Mouse (Mus musculus) right cerebral cortex, adult 2 months (tissue): Measurements from ENCODE around the gene Srgap2.
A peak's percentile ranks its signal among the peaks of the same experiment; 100 is the strongest.
"Not testable (repeated sequence)": the region's sequence is repeated elsewhere in the genome, so short reads cannot be mapped to it uniquely, and the experiment has no call there.

Experiments used
- DNase-seq, 2 experiments: peaks; one replicate each; pipeline ENCODE4 v3.0.0; 2021 to 2022; ENCODE audit warnings: low spot score in 2 of 2

Gene Srgap2

DNA sequence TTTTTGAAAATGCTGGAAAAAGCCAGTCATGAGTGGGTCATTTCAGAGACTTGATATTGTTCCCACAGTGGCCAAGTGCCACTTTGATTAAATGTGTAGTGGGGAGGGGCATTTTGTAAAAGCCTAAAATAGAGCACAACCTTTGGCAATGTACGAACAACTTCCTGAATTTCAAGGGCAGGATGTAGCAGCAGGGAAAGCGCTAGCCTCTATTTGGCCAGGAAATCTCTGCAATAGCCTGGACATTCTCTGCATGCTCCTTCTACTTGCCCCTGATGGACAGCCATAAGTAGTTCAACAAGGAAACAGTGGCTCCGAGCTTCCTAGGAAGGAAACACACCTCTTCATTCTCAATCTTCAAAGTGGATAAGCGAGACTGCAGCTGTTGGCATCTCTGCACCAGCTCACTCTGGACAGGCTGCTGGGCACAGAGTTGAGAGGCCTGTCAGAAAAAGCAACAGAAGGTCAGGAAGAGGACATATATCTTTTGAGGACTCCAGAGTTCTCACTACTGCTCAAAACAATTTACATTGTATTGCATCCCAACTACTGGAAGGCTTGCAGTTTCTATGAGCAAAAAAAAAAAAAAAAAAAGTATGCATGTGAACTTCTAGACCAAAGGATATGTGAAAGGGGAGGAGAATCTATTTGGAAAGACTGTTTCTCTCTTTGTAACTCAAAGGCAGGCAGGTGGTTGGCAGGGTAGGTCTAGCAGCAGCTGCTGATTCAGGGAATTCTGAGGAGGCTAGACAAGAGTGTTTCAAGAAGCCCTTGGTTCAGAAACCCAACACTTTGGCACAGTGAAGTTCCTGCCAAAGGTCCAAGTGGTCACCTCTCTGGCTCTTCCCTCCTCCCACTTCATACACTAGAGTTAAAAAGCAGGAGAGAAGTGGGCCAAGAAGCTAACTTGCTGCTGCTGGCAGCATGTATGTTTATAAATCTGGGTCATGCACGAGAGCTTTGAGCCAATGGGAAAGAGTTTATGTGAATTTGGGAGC is 181.4 kb downstream of the Srgap2 start:
- DNase-seq = no peak

DNA sequence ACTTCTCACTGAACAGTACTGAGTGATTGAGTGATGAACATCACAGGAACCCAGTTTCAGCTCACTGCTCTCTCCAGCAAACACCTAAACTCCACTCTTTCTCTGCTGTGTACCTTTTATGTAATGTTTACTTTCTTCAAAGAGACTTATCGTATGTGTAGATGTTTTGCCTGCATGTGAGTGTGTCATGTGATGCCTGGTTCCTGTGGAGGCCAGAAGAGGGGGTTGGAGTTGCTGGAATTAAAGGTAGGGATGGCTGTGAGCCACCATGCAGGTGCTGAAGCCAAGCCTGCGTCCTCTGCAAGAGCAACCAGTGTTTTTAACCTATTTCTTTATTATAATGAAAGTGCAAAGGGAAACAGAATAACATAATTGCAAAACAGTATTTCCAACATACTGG is 182.5 kb downstream of the Srgap2 start:
- DNase-seq = no peak

DNA sequence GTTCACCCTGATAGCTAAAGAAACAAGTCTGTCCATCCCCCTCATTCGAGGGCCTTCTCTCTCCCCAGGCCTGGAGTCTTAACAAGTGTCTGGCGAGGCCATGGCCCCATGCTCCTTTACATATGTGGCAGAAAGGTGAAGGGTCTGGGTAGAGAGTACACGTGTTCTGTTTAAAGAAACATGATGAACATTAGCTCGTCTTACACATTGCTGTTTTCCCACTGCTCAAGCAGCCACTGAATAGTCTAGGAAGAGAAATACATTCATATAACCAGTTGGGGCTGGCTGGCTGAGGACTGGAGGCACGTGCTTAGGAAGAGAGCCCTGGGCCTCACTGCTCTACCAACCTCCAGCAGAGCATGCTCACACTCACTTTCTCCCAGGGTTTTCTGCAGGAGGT is 191.1 kb downstream of the Srgap2 start:
- no peak for DNase-seq

DNA sequence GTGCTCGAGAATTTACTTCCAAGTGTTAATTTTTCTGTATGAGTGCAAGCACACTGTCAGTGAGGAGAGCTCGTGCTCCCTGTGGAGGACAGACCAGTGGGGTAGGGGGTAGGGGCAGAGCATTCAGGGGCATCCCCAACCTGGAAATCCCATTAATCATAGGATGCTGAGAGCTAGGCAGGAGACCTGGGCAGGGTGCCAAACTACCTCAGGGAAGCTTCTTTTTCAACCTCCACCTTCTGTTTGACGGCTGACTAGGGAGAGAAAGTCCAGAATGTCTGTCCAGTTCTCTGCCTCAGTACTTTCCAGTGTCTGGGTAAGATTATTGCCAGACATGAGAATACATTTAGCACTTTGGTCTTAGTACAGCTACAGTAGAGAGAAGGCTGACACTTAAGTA is 191.5 kb downstream of the Srgap2 start:
- DNase-seq = no peak

DNA sequence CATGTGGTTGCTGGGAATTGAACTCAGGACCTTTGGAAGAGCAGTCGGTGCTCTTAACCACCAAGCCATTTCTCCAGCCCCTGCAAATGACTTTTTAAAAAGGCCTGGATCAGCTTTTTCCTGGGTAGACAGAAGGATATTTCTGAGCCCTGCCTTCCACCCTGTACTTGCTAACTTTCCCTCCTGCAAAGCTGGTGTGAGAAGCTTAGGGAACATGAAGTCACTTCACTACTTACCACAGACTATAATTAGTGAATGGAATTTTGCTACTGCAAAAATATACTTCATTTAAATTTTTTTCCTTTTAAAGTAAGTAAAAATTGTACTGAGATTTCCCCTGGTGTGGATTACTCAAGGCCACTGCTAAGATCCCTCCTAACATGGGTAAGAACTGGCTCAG is 196.0 kb downstream of the Srgap2 start:
- DNase-seq = no peak

DNA sequence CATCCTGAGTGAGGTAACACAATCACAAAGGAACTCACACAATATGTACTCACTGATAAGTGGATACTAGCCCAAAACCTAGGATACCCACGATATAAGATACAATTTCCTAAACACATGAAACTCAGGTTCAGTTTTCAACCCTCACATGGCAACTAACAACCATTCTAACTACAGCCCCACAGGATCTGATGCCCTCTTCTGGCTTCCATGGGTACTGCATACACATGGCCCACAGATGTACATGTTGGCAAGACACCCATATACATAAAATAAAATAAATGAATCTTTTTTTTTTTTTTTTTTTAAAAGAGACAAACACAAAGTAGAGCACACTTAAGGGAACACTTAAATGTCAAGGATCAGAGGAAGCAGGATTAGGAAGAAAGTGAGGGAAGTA is 198.1 kb downstream of the Srgap2 start:
- DNase-seq = not testable (repeated sequence)

DNA sequence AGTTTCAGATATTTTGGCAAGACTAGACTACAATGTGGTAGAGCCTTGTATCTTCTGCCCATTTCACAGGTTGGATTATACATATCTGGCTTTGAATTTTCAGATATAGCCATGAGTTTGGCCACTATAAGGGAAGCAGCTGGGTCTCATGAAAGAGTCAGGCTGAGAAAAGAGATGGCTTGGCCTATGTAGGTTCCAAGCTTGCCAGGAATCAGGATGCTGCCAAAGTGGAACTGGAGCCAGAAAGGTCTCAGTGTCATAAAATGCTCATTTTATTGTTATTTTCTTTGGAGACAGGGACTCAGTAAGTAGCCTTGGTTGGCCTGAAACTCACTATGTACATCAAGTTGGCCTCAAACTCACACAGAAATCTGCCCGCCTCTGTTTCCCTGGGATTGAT is 200.0 kb downstream of the Srgap2 start:
- DNase-seq = no peak

DNA sequence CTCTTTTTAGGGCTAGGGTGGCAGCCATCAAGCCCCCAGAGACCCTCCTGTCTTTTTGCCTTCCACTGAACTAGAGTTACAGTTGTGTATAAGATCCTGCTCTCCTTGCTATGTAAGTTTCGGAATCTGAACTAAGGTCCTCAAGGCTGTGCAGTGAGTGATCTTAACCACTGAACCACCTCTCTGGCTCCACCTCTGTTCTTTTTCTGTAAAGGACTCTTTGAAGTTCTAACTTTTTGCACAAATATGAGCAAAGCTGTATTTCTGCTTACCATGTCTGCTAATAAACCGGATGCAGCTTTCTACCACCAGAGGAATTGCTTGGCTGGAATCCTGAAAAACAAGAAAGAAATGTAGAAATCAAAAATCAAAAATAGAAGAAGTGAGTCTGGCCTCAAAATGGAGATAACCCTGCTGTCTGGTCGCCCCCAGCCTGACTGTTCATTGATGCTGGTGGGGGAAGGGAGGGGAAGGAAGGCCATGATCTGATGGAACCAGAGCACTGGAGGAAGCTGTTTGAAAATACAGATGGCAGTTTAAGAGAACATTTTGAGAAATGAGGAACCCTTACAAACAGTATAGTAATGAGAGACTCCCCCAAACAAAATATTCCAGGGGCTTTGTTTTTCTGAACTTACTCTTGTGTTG is 202.2 kb downstream of the Srgap2 start:
- DNase-seq = no peak

DNA sequence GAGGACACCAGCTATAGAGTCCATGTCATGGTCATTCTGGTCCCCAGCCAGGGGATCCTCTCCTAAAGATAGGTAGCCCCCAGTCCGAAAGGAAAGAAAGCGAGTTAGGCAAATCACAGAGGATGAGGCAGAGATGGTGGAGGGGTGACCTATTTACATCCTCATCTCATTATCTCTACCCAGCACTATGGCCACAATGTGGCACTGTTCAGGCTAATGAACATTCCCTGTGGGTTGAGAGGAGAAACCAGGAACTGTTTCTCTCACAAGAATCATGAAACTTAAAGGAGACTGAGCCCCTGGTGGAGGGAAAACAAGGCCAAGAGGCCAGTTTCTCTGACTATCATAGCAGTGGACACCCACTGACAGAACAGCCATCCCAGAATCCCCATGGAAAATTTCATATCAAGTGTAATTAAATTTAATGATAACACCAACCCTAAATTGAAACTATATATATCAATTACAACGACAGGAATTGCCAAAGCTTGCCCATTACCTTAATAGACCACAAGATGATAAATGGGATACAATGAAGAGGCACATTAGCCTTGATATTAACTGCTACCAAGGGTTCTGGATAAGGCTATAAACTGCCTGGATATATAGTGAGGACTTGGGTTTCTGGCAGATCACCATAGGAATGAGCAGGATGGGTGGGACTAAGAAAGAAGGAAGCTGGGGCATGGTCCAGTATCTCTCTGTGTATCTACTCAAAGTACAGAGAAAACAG is 207.4 kb downstream of the Srgap2 start:
- no peak for DNase-seq

DNA sequence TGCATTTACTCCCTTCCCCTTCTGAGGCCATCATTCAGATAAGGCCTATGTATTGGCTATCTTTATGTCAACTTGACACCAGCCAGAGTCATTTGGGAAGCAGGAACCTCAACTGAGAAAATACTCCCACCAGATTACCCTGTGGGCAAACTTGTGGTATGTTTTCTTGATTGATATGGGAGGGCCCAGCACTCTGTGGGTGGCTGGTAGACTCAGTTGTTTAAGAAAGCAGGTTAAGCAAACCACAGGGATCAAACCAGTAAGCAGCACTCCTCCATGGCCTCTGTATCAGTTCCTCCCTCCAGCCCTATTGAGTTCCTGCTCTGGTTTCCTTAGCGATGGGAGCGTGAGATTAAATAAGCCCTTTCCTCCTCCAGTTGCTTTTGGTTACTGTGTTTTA is 208.8 kb downstream of the Srgap2 start:
- DNase-seq = no peak

DNA sequence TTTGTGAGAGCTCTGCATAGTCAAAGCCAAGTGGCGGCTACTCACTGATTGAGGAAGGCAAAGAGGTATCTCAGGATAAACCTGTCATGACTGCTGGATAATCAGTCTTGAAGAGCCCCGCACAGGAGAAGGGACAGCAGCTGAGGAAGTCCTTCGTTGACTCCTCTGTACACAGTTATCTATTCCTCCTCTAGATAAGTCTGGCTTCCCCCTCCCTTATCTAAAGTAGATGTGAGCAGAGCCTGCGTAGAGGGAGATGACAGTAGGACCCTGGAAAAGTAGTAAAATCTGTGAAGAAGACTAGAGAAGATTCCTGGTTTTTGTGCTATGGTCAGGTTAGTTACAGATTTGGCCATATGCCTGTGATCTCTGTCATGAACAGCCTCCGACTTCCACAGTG is 209.5 kb downstream of the Srgap2 start:
- DNase-seq = no peak

DNA sequence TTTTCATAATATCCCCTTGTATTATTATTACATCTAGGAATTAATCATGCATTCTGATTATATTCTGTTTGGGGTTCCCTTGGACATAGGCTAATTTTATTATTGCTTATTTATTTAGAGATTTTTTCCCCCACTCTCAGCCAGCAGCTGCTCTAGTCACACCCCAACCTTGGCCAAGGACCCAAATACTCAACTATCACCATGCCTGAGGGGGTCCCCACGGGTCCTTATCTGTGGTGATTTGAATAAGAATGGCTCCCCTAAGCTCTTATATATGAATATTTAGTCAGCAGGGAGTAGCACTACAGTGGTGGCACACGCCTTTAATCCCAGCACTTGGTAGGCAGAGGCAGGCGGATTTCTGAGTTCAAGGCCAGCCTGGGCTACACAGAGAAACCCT is 215.9 kb downstream of the Srgap2 start:
- DNase-seq = no peak

DNA sequence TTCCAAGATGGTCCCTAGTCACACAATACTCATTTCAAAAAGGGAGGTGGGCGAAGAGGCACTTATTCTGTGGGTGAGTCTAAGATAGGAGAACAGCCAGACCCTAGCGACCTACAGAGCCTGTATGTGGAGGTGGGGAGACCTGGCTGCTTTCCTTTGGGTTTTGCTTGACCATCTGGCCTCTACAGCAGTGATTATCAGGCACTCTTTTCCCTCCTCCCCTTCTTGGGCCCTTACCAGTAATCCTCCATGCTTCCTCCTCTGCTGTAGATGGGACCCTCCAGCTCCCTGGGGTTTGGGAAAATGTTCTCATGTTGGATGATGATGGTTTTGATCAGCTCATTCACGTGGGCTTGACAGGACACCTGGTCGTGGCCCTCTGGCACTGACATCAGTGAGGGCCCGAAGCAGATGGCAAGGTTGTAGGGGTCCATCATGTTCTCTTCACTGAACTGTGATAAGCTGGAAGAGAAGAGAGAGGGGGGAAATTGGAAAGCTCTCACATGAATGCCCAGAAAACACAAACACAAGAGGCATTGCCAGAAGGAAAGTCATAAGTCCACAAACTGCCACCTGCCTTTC is 216.8 kb downstream of the Srgap2 start:
- DNase-seq = no peak

DNA sequence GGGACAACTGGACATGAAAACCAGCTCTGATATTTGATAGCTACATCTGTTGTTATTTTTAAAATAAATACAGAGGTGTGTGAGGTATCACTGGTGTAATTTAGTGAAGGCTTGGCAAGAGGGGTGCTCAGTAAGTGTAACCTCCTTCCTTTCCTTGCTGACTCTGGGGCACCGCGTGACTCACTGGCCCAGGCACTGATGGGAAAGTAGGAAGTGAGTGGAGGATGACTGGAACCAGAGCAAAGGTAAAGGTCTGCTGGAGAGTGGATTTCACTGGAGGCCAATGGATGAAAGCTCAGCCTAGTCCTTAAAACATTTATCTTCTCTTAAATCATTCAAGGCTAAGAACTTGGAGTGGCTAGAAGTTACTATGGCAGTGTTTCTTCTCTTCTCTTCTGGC is 226.4 kb downstream of the Srgap2 start:
- DNase-seq = no peak

DNA sequence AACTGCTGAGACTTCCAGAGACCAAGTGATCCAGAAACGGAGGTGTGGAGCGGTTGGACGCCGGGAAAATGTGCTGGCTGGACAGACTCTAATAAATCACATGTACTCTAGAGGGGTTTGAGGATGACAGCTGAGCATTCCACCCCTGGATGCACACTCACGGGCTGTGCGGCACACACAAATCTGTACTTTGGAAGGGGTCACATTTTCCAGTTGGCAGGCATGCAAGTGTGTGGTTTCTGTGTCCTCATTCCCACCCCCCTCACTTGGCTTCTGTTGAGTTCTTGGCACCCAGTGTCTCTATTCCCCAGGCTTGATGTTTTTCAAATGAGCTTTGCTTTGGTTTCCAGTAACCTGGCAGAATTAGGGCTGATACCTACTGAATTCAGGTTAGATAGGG is 227.4 kb downstream of the Srgap2 start:
- no peak for DNase-seq

DNA sequence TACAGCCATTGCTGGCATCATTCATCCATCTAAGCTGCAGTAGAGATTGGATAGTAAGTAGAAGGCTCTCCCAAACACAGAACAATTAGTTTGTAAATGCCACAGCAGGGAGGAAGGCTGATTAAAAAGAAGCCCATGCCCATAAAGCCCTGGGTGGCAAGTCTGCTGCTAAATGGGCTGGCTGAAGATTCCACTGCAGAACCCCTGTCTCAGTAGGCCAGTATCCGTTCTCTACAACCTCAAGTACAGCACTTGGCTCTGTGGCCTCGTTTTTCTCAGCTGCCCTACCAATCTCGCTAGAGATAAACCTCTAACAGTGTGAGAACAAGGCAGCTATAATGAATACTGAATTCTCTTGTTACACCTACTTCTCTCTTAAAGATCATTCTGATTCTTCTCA is 227.9 kb downstream of the Srgap2 start:
- no peak for DNase-seq

DNA sequence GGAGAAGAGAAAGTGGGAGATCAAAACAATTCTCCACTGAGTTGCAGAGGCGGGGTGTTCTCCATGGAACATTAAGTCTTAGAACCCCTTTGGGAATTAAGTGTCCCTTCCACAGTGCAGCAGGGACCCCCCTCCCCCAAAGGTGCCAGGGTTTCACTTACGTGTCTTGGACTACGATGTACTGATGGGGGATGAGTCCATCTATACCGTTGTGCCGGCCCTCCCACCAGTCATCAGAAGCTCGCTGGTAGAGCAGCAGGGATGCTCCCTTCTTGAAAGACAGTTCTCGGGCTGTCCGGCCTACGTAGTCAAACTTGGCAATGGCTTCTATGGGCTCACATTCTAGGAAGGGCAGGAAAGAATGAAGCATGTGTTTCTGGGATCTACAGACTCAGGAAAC is 229.0 kb downstream of the Srgap2 start:
- DNase-seq = no peak

DNA sequence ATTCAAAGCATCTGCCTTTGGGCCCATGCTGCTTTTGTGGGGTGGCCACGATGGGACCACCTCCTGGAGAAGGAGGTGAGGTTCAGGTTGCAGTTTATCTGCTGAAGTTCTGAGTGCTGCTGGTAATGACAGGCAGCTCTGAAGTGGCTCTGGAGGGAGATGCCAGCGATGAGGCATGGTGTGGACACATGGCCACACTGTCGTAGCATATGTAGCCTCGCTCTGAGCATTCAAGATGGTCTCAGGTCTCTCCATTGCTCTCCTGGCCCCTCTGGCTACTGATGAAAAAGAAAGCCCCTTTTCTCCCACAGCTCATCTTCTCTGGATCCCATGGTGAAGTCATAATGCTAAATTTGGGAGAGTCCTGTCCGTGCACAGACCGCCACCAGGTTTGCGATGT is 230.4 kb downstream of the Srgap2 start:
- DNase-seq = no peak

DNA sequence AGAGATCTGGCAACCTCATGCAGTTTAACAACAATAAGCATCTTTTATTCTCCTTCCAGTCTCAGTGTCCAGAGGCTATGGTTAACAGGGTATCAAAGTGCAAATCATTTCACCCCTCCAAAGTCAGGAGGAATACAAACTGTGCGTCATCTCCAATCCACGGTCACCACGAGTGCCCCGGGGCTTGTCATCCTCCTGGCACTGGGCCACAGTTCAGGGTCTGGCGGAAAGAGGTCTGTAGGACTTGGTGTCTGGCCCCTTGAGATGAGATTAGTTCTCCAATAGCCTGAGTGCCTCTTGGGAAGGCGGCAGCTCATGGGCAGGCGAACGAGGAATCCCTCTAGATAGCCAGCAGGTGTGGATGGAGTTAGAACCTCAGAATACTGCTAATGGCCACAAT is 232.0 kb downstream of the Srgap2 start:
- no peak for DNase-seq

DNA sequence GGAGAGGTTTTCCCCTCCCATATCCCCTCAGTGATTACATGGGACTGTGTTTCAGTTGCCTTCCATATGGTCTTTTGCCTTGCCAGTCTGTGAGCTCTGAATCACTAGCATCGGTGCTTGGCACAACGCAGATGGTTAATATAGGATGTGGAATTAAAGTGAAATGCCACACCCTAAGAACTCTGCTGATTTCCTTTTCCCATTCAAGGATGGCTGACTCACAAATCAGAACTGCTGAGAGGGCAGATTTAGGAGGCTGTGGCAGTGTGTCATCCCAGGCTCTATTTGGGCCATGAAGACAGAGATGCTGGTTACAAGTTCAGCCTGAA is 233.3 kb downstream of the Srgap2 start:
- DNase-seq = peak; percentile 39 to 40

DNA sequence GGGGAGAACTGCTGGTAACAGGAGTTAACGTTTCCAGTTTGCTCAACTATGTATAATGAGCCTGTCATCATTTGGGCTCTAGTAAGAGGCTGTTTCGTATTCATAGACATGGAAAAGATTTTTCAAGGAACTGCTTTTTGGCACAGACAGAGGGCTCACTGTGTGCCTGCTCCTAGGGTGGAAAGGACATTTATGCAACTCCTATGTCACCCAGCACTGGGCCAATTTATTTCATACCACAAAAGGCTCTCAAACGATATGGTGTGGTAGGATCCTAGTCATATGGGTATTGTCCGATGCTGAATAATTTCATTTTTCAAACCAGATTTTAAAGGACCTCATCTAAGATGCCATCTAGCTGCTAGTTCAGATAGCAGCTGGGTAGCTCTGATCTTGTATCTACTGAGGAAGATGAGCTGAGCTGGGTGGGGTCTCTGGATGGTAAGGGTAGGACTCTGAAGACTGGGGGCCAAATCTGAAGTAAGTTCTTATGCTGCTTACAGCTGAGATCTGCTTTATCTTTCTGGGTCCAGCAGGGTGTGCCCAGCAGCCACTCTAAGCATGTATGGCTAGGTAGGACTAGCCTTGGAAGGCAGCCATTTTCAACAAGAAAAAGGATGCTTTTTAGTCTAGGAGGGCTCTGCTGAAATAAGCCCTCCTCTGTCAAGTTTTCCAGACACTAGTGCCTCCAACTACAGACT is 233.8 kb downstream of the Srgap2 start:
- DNase-seq = no peak

DNA sequence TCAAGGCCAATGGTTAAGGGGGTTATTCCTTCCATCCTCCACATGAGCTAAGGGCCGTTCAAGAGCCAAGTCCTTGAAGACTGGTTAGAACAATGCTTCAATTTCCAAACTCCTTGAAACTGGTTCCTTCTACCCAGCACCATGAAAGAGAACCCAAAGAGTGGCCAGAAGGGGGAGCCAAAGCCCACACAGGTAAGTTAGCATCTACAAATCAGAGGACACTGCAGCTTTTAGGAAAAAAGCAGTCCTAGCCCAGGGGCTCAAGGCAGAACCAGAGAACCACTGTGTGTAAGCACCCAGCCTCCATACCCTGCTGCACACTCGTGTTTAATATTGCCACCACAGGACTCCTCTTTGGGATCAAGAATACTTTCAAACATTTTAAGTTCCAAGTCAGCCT is 236.5 kb downstream of the Srgap2 start:
- DNase-seq = peak; percentile 77 to 82
